Mouse (Mus musculus) ES-E14 (cell line): ENCODE data around the gene Il10. TPM values are rescaled to one million over a fixed set of nuclear protein-coding genes. Genes with fewer than 3 reads are reported as not detected.

Source experiments
- DNase-seq: peaks from one replicate; pipeline ENCODE4 v3.0.0-alpha.2; 2013; ENCODE audit warnings: low read depth, low spot score
- H3K27ac ChIP-seq: 2 replicates; pipeline ENCODE4 v1.5.1; 2012; ENCODE audit warnings: low read depth, mild to moderate bottlenecking, low read length, moderate library complexity, mixed read lengths; ENCODE audit not compliant: poor library complexity, insufficient read depth, severe bottlenecking
- H3K36me3 ChIP-seq: 2 replicates; pipeline ENCODE4 v1.6.1; 2012; ENCODE audit warnings: mild to moderate bottlenecking, low read length, moderate library complexity, mixed read lengths; ENCODE audit not compliant: control insufficient read depth, poor library complexity, insufficient read depth, severe bottlenecking
- H3K4me1 ChIP-seq, 2 experiments: fragments of 150-350 bp in 1 of 2; sonication (generic) in 1 of 2; 2 replicates each; pipeline ENCODE4 v1.6.1; 2012; ENCODE audit warnings: low read length in 2 of 2, mild to moderate bottlenecking in 1 of 2, mixed read lengths in 1 of 2; ENCODE audit not compliant: control insufficient read depth in 2 of 2, insufficient read depth in 2 of 2, poor library complexity in 1 of 2
- H3K4me3 ChIP-seq, 2 experiments: fragments of 150-350 bp in 1 of 2; sonication (generic) in 1 of 2; 2 replicates each; pipeline ENCODE4 v1.5.1; 2012; ENCODE audit warnings: low read length in 2 of 2, low read depth in 1 of 2, mild to moderate bottlenecking in 1 of 2, mixed read lengths in 1 of 2; ENCODE audit not compliant: insufficient read depth in 1 of 2, poor library complexity in 1 of 2, severe bottlenecking in 1 of 2
- H3K9ac ChIP-seq: 2 replicates; pipeline ENCODE4 v1.6.1; 2012; ENCODE audit warnings: low read depth, mild to moderate bottlenecking, low read length, mixed read lengths; ENCODE audit not compliant: poor library complexity, insufficient read depth, severe bottlenecking
- H3K9me3 ChIP-seq: fragments of 150-350 bp; sonication (generic); 2 replicates; pipeline ENCODE4 v1.6.1; 2012; ENCODE audit warnings: low read depth, mild to moderate bottlenecking, low read length; ENCODE audit not compliant: control insufficient read depth, insufficient read depth
- CHD2 ChIP-seq: IDR thresholded peaks from 2 replicates; pipeline ENCODE4 v1.6.1; 2014; ENCODE audit warnings: mild to moderate bottlenecking, low read depth, low read length, inconsistent platforms
- HCFC1 ChIP-seq: IDR thresholded peaks from 2 replicates; pipeline ENCODE4 v1.6.1; 2012; ENCODE audit warnings: low read length, inconsistent platforms, borderline replicate concordance; ENCODE audit not compliant: insufficient read depth
- MAFK ChIP-seq: IDR thresholded peaks from 2 replicates; pipeline ENCODE4 v1.6.1; 2014; ENCODE audit warnings: mild to moderate bottlenecking, low read depth, low read length, inconsistent platforms; ENCODE audit not compliant: insufficient read depth
- ZC3H11A ChIP-seq: IDR thresholded peaks from 2 replicates; pipeline ENCODE4 v1.6.1; 2012; ENCODE audit warnings: low read depth, mild to moderate bottlenecking, inconsistent platforms, low read length, borderline replicate concordance
- ZNF384 ChIP-seq: IDR thresholded peaks from 2 replicates; pipeline ENCODE4 v1.6.1; 2012; ENCODE audit warnings: low read depth, low read length, inconsistent platforms
- in situ Hi-C, 2 experiments: fragments of 600-800 bp; cut with MboI; formaldehyde crosslinking; loops; one replicate each; pipeline ENCODE4 v1.15.1; 2025; ENCODE audit warnings: low sequenced_read_pairs in 2 of 2, inconsistent platforms in 1 of 2; ENCODE audit not compliant: unreplicated experiment in 2 of 2
- total RNA-seq: library from RNA; depleted of rRNA; stranded (reverse); fragments of 300-350 nt; gene quantifications from 2 replicates; pipeline ENCODE4 v1.2.3, GENCODE M21; 2012

The Il10 gene
- total RNA-seq, 1 experiment: 1.8 TPM

GRCm38 (mm10) chr1:131002561-131002960, 17.1 kb upstream of the Il10 start:
- no peaks in the 10 kb centered on the region for H3K36me3 ChIP-seq
- no peaks in the 10 kb centered on the region for H3K9me3 ChIP-seq
- in situ Hi-C loops: no loop called here
- TF ChIP-seq ZNF384 (no peak), HCFC1 (no peak), ZC3H11A (no peak), MAFK (no peak), CHD2 (no peak)
- H3K9ac ChIP-seq: no peak overlapping the region
- no peaks in the 10 kb centered on the region for H3K4me1 ChIP-seq
- DNase-seq: no peak
- H3K27ac ChIP-seq: no peak overlapping the region
- H3K4me3 ChIP-seq: no peak overlapping the region

- DNase-seq: no peak
- Histone ChIP-seq H3K9ac (no peak overlapping the region), H3K4me1 (no peaks in the 10 kb centered on the region), H3K4me3 (no peak overlapping the region), H3K9me3 (no peaks in the 10 kb centered on the region), H3K36me3 (no peaks in the 10 kb centered on the region), H3K27ac (no peak overlapping the region)
- in situ Hi-C loops: no loop called here
- TF ChIP-seq ZC3H11A (no peak), ZNF384 (no peak), MAFK (no peak), CHD2 (no peak), HCFC1 (no peak)
Observed at GRCm38 (mm10) chr1:131003037-131003922, 16.4 kb upstream of the Il10 start.

GRCm38 (mm10) chr1:131006069-131006468, 13.6 kb upstream of the Il10 start:
- in situ Hi-C loops: no loop called here

GRCm38 (mm10) chr1:131010201-131011153, 9.2 kb upstream of the Il10 start:
- Histone ChIP-seq H3K4me3 (no peak overlapping the region), H3K36me3 (no peaks in the 10 kb centered on the region), H3K9me3 (no peaks in the 10 kb centered on the region), H3K4me1 (no peaks in the 10 kb centered on the region), H3K9ac (no peak overlapping the region), H3K27ac (no peak overlapping the region)
- in situ Hi-C loops: no loop called here
- TF ChIP-seq CHD2 (no peak), ZNF384 (no peak), ZC3H11A (no peak), MAFK (no peak), HCFC1 (no peak)
- no peak for DNase-seq

More at GRCm38 (mm10) chr1:131006069-131006468, 13.6 kb upstream of the Il10 start:
- TF ChIP-seq MAFK: no peak
- no peak for TF ChIP-seq CHD2
- no peak for TF ChIP-seq ZNF384
- TF ChIP-seq ZC3H11A: no peak
- no peak for TF ChIP-seq HCFC1
- Histone ChIP-seq H3K36me3 (no peaks in the 10 kb centered on the region), H3K4me3 (no peak overlapping the region), H3K9me3 (no peaks in the 10 kb centered on the region), H3K27ac (no peak overlapping the region), H3K4me1 (no peaks in the 10 kb centered on the region), H3K9ac (no peak overlapping the region)
- no peak for DNase-seq
